Mouse (Mus musculus): Measurements from ENCODE around the gene Morn4.

DNA sequence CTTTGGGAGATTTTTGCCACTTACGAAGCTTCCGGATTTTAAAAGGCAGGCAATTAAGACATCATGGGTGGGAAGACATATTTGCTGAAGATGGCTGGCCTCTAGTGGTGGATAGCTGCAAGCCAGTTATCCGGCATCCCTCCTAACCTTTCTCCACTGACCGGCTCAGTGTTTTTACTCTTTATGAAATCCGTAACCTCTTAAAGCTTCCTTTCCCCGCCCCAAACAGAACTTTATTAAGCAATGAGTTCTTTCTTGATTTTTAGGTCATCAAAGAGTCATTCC is 17.0 kb downstream of the Morn4 start:
- TF ChIP-seq CTCF (IDR thresholded peaks at IDR 0.05; ENCODE audit: borderline replicate concordance, control insufficient read depth, extremely low read depth, insufficient read depth, low read length, poor library complexity) = no peak
- TF ChIP-seq POLR2A (IDR thresholded peaks at IDR 0.05; ENCODE audit: control insufficient read depth, extremely low read depth, insufficient read depth, low read length, poor library complexity) = no peak
